Mouse (Mus musculus) myocyte (in vitro differentiated cells): ENCODE data around the gene Olfr231. TPM values are rescaled to one million over a fixed set of nuclear protein-coding genes. Genes with fewer than 3 reads are reported as not detected.

Experiments
- H3K27me3 ChIP-seq: one replicate; pipeline ENCODE4 v1.6.1; 2011; ENCODE audit not compliant: control insufficient read depth, insufficient read depth, insufficient read length
- H3K36me3 ChIP-seq: one replicate; pipeline ENCODE4 v1.6.1; 2011; ENCODE audit not compliant: control insufficient read depth, insufficient read depth
- H3K4me2 ChIP-seq: one replicate; pipeline ENCODE4 v1.6.1; 2011; ENCODE audit warnings: low read depth, control low read depth
- H3K4me3 ChIP-seq: one replicate; pipeline ENCODE4 v1.5.1; 2011; ENCODE audit warnings: mild to moderate bottlenecking, control low read depth, moderate library complexity
- H3K79me2 ChIP-seq: one replicate; pipeline ENCODE4 v1.6.1; 2011; ENCODE audit not compliant: control insufficient read depth, insufficient read depth
- H3ac ChIP-seq: one replicate; pipeline ENCODE4 v1.6.1; 2011; ENCODE audit not compliant: control insufficient read depth, insufficient read length
- CEBPB ChIP-seq: IDR thresholded peaks from 2 replicates; pipeline ENCODE4 v1.6.1; 2011; ENCODE audit warnings: mild to moderate bottlenecking, moderate library complexity; ENCODE audit not compliant: poor library complexity, insufficient read depth, severe bottlenecking
- E2F4 ChIP-seq: IDR thresholded peaks from one replicate; pipeline ENCODE4 v1.6.1; 2011; ENCODE audit warnings: mild to moderate bottlenecking, control low read depth, moderate library complexity; ENCODE audit not compliant: insufficient read depth
- MAX ChIP-seq: IDR thresholded peaks from one replicate; pipeline ENCODE4 v1.6.1; 2011; ENCODE audit warnings: low read depth, mild to moderate bottlenecking, control low read depth
- MYOD1 ChIP-seq, 3 experiments: IDR thresholded peaks; one replicate each; pipeline ENCODE4 v1.6.1; 2011; ENCODE audit warnings: control low read depth in 2 of 3, low read depth in 2 of 3, mild to moderate bottlenecking in 2 of 3, moderate library complexity in 1 of 3; ENCODE audit not compliant: insufficient read length in 2 of 3, control insufficient read depth in 1 of 3
- MYOG ChIP-seq, 3 experiments: IDR thresholded peaks; one replicate each; pipeline ENCODE4 v1.6.1; 2011; ENCODE audit warnings: control low read depth in 2 of 3, low read depth in 2 of 3, mild to moderate bottlenecking in 2 of 3; ENCODE audit not compliant: insufficient read length in 2 of 3, control insufficient read depth in 1 of 3, insufficient read depth in 1 of 3
- POLR2A ChIP-seq: IDR thresholded peaks from one replicate; pipeline ENCODE4 v1.6.1; 2011; ENCODE audit warnings: low read depth, mild to moderate bottlenecking, control low read depth, moderate library complexity; ENCODE audit not compliant: insufficient read length
- POLR2AphosphoS2 ChIP-seq: IDR thresholded peaks from one replicate; pipeline ENCODE4 v1.6.1; 2011; ENCODE audit warnings: low read depth, control low read depth; ENCODE audit not compliant: insufficient read length
- REST ChIP-seq: IDR thresholded peaks from one replicate; pipeline ENCODE4 v1.6.1; 2011; ENCODE audit warnings: mild to moderate bottlenecking, control low read depth, moderate library complexity; ENCODE audit not compliant: insufficient read depth, insufficient read length
- SRF ChIP-seq: IDR thresholded peaks from one replicate; pipeline ENCODE4 v1.6.1; 2011; ENCODE audit warnings: low read depth; ENCODE audit not compliant: control insufficient read depth, insufficient read length
- TCF12 ChIP-seq: IDR thresholded peaks from one replicate; pipeline ENCODE4 v1.6.1; 2011; ENCODE audit warnings: mild to moderate bottlenecking, control low read depth; ENCODE audit not compliant: poor library complexity, insufficient read depth, severe bottlenecking
- TCF3 ChIP-seq: IDR thresholded peaks from one replicate; pipeline ENCODE4 v1.6.1; 2011; ENCODE audit warnings: low read depth, control low read depth; ENCODE audit not compliant: insufficient read length
- USF1 ChIP-seq: IDR thresholded peaks from one replicate; pipeline ENCODE4 v1.6.1; 2011; ENCODE audit warnings: low read depth, mild to moderate bottlenecking, control low read depth, moderate library complexity
- polyA plus RNA-seq: library from polyadenylated mRNA; unstranded; fragments of >200 nt; fragmentation: generic; extraction: Trizol; gene quantifications from one replicate; pipeline ENCODE4 v1.2.1, GENCODE M21; 2012; ENCODE audit warnings: missing spikeins

Gene Olfr231
- polyA plus RNA-seq, 1 experiment, result not detected

GRCm38 (mm10) chr1:174103735-174104134 lies 17.2 kb downstream of the Olfr231 start:
- Histone ChIP-seq H3K36me3 (no peaks in the 10 kb centered on the region), H3K27me3 (no peaks in the 10 kb centered on the region), H3K4me3 (no peak overlapping the region), H3K79me2 (no peaks in the 10 kb centered on the region), H3K4me2 (no peak overlapping the region), H3ac (no peak overlapping the region)
- no peak for TF ChIP-seq MYOG (IDR thresholded peaks at IDR 0.05; ENCODE audit: control insufficient read depth in 1 of 3, insufficient read depth in 1 of 3, insufficient read length in 2 of 3, low read depth in 2 of 3)
- no peak for TF ChIP-seq POLR2AphosphoS2
- TF ChIP-seq E2F4, result no peak
- TF ChIP-seq CEBPB, result no peak
- no peak for TF ChIP-seq MAX

- H3K36me3 ChIP-seq, result no peaks in the 10 kb centered on the region
- no peaks in the 10 kb centered on the region for H3K79me2 ChIP-seq
- no peak within 1 kb of the TSS for H3K4me3 ChIP-seq
- TF ChIP-seq POLR2AphosphoS2, result no peak
- no peak for TF ChIP-seq USF1
- no peak for TF ChIP-seq CEBPB
- no peak for TF ChIP-seq SRF
- no peak for TF ChIP-seq REST
- TF ChIP-seq TCF12, result no peak
- no peak for TF ChIP-seq MAX
- no peak for TF ChIP-seq MYOG (IDR thresholded peaks at IDR 0.05; ENCODE audit: control insufficient read depth in 1 of 3, insufficient read depth in 1 of 3, insufficient read length in 2 of 3, low read depth in 2 of 3)
- TF ChIP-seq TCF3, result no peak
- no peak for TF ChIP-seq E2F4
- no peak for TF ChIP-seq POLR2A
- TF ChIP-seq MYOD1 (IDR thresholded peaks at IDR 0.05; ENCODE audit: control insufficient read depth in 1 of 3, insufficient read length in 2 of 3, low read depth in 2 of 3), result no peak
- H3K27me3 ChIP-seq, result no peaks in the 10 kb centered on the region
- no peak within 1 kb of the TSS for H3ac ChIP-seq
- H3K4me2 ChIP-seq, result no peak within 1 kb of the TSS
Observed at GRCm38 (mm10) chr1:174096591-174096990, 24.4 kb downstream of the Olfr231 start, which contains the start of gene Olfr427. Olfr427 (plus strand) TSS chr1:174096891.

DNA sequence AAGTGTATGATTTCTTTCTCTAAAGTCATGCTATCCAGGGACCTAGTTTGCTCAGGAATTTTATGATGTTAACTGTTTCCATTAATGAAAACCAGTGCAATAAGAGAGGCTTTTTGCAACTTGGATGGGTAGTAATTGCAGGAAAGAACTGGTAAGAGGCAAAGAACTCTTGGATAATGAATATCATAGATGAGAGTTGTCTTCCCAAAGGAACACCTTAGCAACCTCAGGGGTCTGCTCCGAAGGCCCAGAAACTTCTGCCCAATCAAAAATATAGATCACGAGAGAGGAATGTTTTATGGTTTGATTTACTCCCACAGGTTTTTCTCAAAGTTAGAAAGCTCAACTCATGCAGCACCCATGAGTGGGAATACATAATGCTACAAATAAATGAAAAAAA lies 36.9 kb downstream of the Olfr231 start, which contains the start of gene Olfr429:
Gene Olfr429, plus strand, starts transcription at position 301 of the 400 bp plus-strand sequence.
- Histone ChIP-seq H3K27me3 (no peaks in the 10 kb centered on the region), H3K4me3 (no peak within 1 kb of the TSS), H3K36me3 (no peaks in the 10 kb centered on the region), H3K79me2 (no peaks in the 10 kb centered on the region), H3ac (no peak within 1 kb of the TSS), H3K4me2 (no peak within 1 kb of the TSS)
- no peak for TF ChIP-seq USF1
- no peak for TF ChIP-seq TCF12
- no peak for TF ChIP-seq POLR2A
- no peak for TF ChIP-seq MYOD1 (IDR thresholded peaks at IDR 0.05; ENCODE audit: control insufficient read depth in 1 of 3, insufficient read length in 2 of 3, low read depth in 2 of 3)
- no peak for TF ChIP-seq REST
- no peak for TF ChIP-seq TCF3
- no peak for TF ChIP-seq SRF
- no peak for TF ChIP-seq MYOG (IDR thresholded peaks at IDR 0.05; ENCODE audit: control insufficient read depth in 1 of 3, insufficient read depth in 1 of 3, insufficient read length in 2 of 3, low read depth in 2 of 3)

- Histone ChIP-seq H3K79me2 (no peaks in the 10 kb centered on the region), H3ac (no peak within 1 kb of the TSS), H3K36me3 (no peaks in the 10 kb centered on the region), H3K4me2 (no peak within 1 kb of the TSS), H3K27me3 (no peaks in the 10 kb centered on the region), H3K4me3 (no peak within 1 kb of the TSS)
- no peak for TF ChIP-seq TCF3
- TF ChIP-seq CEBPB, result no peak
- no peak for TF ChIP-seq MYOG (IDR thresholded peaks at IDR 0.05; ENCODE audit: control insufficient read depth in 1 of 3, insufficient read depth in 1 of 3, insufficient read length in 2 of 3, low read depth in 2 of 3)
Observed at GRCm38 (mm10) chr1:174066305-174066704, 54.7 kb downstream of the Olfr231 start, which contains the start of gene Olfr430. Olfr430 (plus strand) TSS chr1:174066605.

Other genes with a start within 250 kb of the Olfr231 start
- 1.9 TPM for gene Ifi211, start 208.1 kb downstream of the Olfr231 start, polyA plus RNA-seq
- 2.3 TPM for gene Mndal, start 178.7 kb downstream of the Olfr231 start, polyA plus RNA-seq
- 3.3 TPM for gene Ifi203, start 178.5 kb downstream of the Olfr231 start, polyA plus RNA-seq
- 9.6 TPM for gene Ifi202b, start 138.4 kb downstream of the Olfr231 start, polyA plus RNA-seq
- gene Ifi205, start 89.4 kb downstream of the Olfr231 start, polyA plus RNA-seq, result 0.04 TPM
- not detected for gene Olfr433, start 80.5 kb downstream of the Olfr231 start, polyA plus RNA-seq
- gene Olfr432, start 72.0 kb downstream of the Olfr231 start, polyA plus RNA-seq, result not detected
- gene Olfr430, start 54.6 kb downstream of the Olfr231 start, polyA plus RNA-seq, result not detected
- not detected for gene Olfr429, start 36.8 kb downstream of the Olfr231 start, polyA plus RNA-seq
- gene Olfr427, start 24.3 kb downstream of the Olfr231 start, polyA plus RNA-seq, result not detected
- gene Olfr424, start 10.4 kb upstream of the Olfr231 start, polyA plus RNA-seq, result not detected
- not detected for gene Olfr420, start 34.5 kb upstream of the Olfr231 start, polyA plus RNA-seq
- gene Spta1, start 51.6 kb upstream of the Olfr231 start, polyA plus RNA-seq, result 0.04 TPM
- not detected for gene Olfr419, start 130.9 kb upstream of the Olfr231 start, polyA plus RNA-seq
- not detected for gene Mptx1, start 209.4 kb upstream of the Olfr231 start, polyA plus RNA-seq
- not detected for gene Olfr417, start 244.0 kb upstream of the Olfr231 start, polyA plus RNA-seq